Mouse (Mus musculus) lung, adult 2 months (tissue): Measurements from ENCODE around the gene Sertad4. TPM values are rescaled to one million over a fixed set of nuclear protein-coding genes. Genes with fewer than 3 reads are reported as not detected.

ENCODE experiments used
- DNase-seq: peaks from one replicate; pipeline ENCODE4 v3.0.0; 2022
- H3K4me1 ChIP-seq: fragments of 200-500 bp; 2 replicates; pipeline ENCODE4 v1.6.1; 2011; ENCODE audit warnings: low read length; ENCODE audit not compliant: control insufficient read depth, insufficient read depth
- H3K4me3 ChIP-seq: fragments of 200-500 bp; replicated peaks from 2 replicates; pipeline ENCODE3; 2011; ENCODE audit warnings: low read depth, mild to moderate bottlenecking, control low read depth, low read length; ENCODE audit errors: extremely low read depth
- CTCF ChIP-seq: fragments of 200-500 bp; IDR thresholded peaks from 2 replicates; pipeline ENCODE4 v1.5.1; 2011; ENCODE audit warnings: mild to moderate bottlenecking, low read length, control low read depth; ENCODE audit not compliant: insufficient read depth
- POLR2A ChIP-seq: fragments of 200-500 bp; IDR thresholded peaks from 2 replicates; pipeline ENCODE4 v1.6.1; 2011; ENCODE audit warnings: low read depth, mild to moderate bottlenecking, control low read depth, low read length, borderline replicate concordance; ENCODE audit errors: extremely low read depth
- WGBS: fragments of 180-500 bp; shearing (Covaris S2); methylation state at CpG from one replicate; pipeline ENCODE4 v1.1.7; 2018; 5-methylcytosine and 5-hydroxymethylcytosine counted together
- polyA plus RNA-seq: library from polyadenylated mRNA; depleted of rRNA; stranded (reverse); fragments of >200 nt; gene quantifications from 2 replicates; pipeline ENCODE4 v1.2.3, GENCODE M21; 2012

Gene Sertad4
- polyA plus RNA-seq, 1 experiment = 1.7 TPM

- Histone ChIP-seq H3K4me1 (peaks cover 5% of the 10 kb centered on the region), H3K4me3 (peak overlapping the region; percentile 55)
- 13% methylated on average over 19 of the region's 19 CpGs for WGBS
- TF ChIP-seq CTCF = no peak
- TF ChIP-seq POLR2A = no peak
- DNase-seq = no peak
These were observed 1.4 kb downstream of the Sertad4 start for GRCm38 (mm10) chr1:192853988-192854818.

GRCm38 (mm10) chr1:192853429-192853828 is 2.1 kb downstream of the Sertad4 start:
- TF ChIP-seq POLR2A (no peak), CTCF (no peak)
- no peak for DNase-seq
- 75% methylated on average over 2 of the region's 2 CpGs for WGBS
- peaks cover 5% of the 10 kb centered on the region for H3K4me1 ChIP-seq
- no peak overlapping the region for H3K4me3 ChIP-seq

- TF ChIP-seq CTCF (no peak), POLR2A (no peak)
- H3K4me3 ChIP-seq = no peak overlapping the region
- DNase-seq = no peak
- H3K4me1 ChIP-seq = peaks cover 5% of the 10 kb centered on the region
These were observed 3.5 kb downstream of the Sertad4 start for GRCm38 (mm10) chr1:192852047-192852446.

- WGBS = 26% methylated on average over 6 of the region's 6 CpGs
- no peak for DNase-seq
- Histone ChIP-seq H3K4me3 (no peak overlapping the region), H3K4me1 (peaks cover 5% of the 10 kb centered on the region)
- no peak for TF ChIP-seq POLR2A
- no peak for TF ChIP-seq CTCF
These were observed 3.9 kb downstream of the Sertad4 start for GRCm38 (mm10) chr1:192851640-192852039.

- Histone ChIP-seq H3K4me3 (no peak overlapping the region), H3K4me1 (peaks cover 5% of the 10 kb centered on the region)
- TF ChIP-seq CTCF (no peak), POLR2A (no peak)
- no peak for DNase-seq
- 25% methylated on average over 2 of the region's 2 CpGs for WGBS
These were observed 4.4 kb downstream of the Sertad4 start for GRCm38 (mm10) chr1:192851126-192851525.

GRCm38 (mm10) chr1:192849616-192850015 is 5.9 kb downstream of the Sertad4 start:
- Histone ChIP-seq H3K4me1 (peaks cover 2% of the 10 kb centered on the region; the same call in 1 of the 2 replicates), H3K4me3 (no peak overlapping the region)
- DNase-seq = no peak
- 61% methylated on average over 5 of the region's 5 CpGs for WGBS
- no peak for TF ChIP-seq CTCF
- no peak for TF ChIP-seq POLR2A

GRCm38 (mm10) chr1:192847254-192847653 is 8.3 kb downstream of the Sertad4 start:
- no peak overlapping the region for H3K4me3 ChIP-seq
- no peak for DNase-seq
- TF ChIP-seq POLR2A (no peak), CTCF (no peak)
- WGBS = 74% methylated on average over 3 of the region's 3 CpGs
- H3K4me1 ChIP-seq = no peaks in the 10 kb centered on the region

- WGBS = 34% methylated on average over 9 of the region's 9 CpGs
- no peak for TF ChIP-seq POLR2A
- TF ChIP-seq CTCF = no peak
- no peak for DNase-seq
These were observed 14.3 kb downstream of the Sertad4 start for GRCm38 (mm10) chr1:192841094-192841813.

GRCm38 (mm10) chr1:192840655-192841054 is 14.9 kb downstream of the Sertad4 start:
- Histone ChIP-seq H3K4me3 (no peak overlapping the region), H3K4me1 (no peaks in the 10 kb centered on the region)
- no peak for DNase-seq
- no peak for TF ChIP-seq POLR2A
- no peak for TF ChIP-seq CTCF
- 82% methylated on average over 2 of the region's 2 CpGs for WGBS

More at GRCm38 (mm10) chr1:192841094-192841813, 14.3 kb downstream of the Sertad4 start:
- Histone ChIP-seq H3K4me3 (no peak overlapping the region), H3K4me1 (no peaks in the 10 kb centered on the region)
